Mouse (Mus musculus) ES-E14 (cell line): ENCODE results near the gene Esr2.

Experiments used
- CHD2 ChIP-seq: IDR thresholded peaks from 2 replicates; pipeline ENCODE4 v1.6.1; 2014; ENCODE audit warnings: mild to moderate bottlenecking, low read depth, low read length, inconsistent platforms
- ZNF384 ChIP-seq: IDR thresholded peaks from 2 replicates; pipeline ENCODE4 v1.6.1; 2012; ENCODE audit warnings: low read depth, low read length, inconsistent platforms

GRCm38 (mm10) chr12:76186473-76186872, 9.4 kb upstream of the Esr2 start:
- TF ChIP-seq ZNF384 (no peak), CHD2 (no peak)
